ENCODE assay signal across 31 mouse cellular contexts in the genomic region with DNA sequence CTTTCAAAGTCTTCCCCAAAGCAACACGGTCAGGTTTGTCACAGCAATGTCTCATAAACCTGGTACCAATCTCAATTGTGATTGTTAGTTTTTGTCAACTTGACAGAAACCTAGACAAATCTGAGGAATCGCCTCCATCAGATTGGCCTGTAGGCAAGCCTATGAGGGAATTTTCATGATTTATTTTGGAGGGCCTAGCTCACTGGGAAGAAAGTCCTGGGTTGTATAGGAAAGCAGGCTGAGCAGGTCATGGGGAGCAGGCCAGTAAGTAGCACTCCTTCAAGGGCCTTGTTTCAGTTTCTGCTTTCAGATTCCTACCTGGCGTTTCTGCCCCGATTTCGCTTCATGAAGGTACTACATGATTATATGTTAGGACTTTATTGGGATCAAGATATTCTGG.
"Had no signal": no experiment of that assay in that cellular context is flagged by ENCODE, and none has a peak within 500 bp of the region (broad histone marks: within the 10 kb centered on the region; RNA-seq: fewer than 3 reads in every experiment).

No protein-coding gene starts in this region.

- H3K27me3 ChIP-seq: limb, embryonic 15.5 days; liver, embryonic 12.5 days; liver, embryonic 13.5 days; liver, embryonic 15.5 days; lung, embryonic 15.5 days; megakaryocyte, embryonic 14.5 days; midbrain, embryonic 12.5 days; midbrain, embryonic 13.5 days; midbrain, embryonic 15.5 days; neural tube, embryonic 12.5 days had no signal

- DNase-seq: left cerebral cortex, postnatal 4 days; liver; liver, embryonic 13.5 days; liver, postnatal 0 days; lung, adult 18-20 months; lung, adult 2 months; lung, embryonic 14.5 days; lung, postnatal 10 days; lung, postnatal 14 days; lung, postnatal 36 days; lung, postnatal 4 days; midbrain, embryonic 14.5 days had no signal

- H3K27ac ChIP-seq: left cerebral cortex, adult 2 months; limb, embryonic 10.5 days; limb, embryonic 12.5 days; limb, embryonic 13.5 days; limb, embryonic 15.5 days; liver, embryonic 12.5 days; liver, embryonic 13.5 days; liver, embryonic 14.5 days; liver, embryonic 15.5 days; lung, embryonic 15.5 days; macrophage; midbrain, embryonic 10.5 days; midbrain, embryonic 12.5 days; midbrain, embryonic 13.5 days; midbrain, embryonic 15.5 days; neural tube, embryonic 12.5 days had no signal

- H3K9me3 ChIP-seq: limb, embryonic 10.5 days; limb, embryonic 12.5 days; limb, embryonic 13.5 days; limb, embryonic 15.5 days; liver, embryonic 12.5 days; liver, embryonic 13.5 days; liver, embryonic 15.5 days; lung, embryonic 15.5 days; midbrain, embryonic 10.5 days; midbrain, embryonic 12.5 days; midbrain, embryonic 13.5 days; midbrain, embryonic 15.5 days; neural tube, embryonic 12.5 days had no signal

- H3K4me1 ChIP-seq: limb, embryonic 13.5 days; limb, embryonic 15.5 days; liver, embryonic 12.5 days; liver, embryonic 13.5 days; liver, embryonic 15.5 days; lung, embryonic 15.5 days; midbrain, embryonic 13.5 days; midbrain, embryonic 15.5 days; neural tube, embryonic 12.5 days had no signal

- H3K4me3 ChIP-seq: left cerebral cortex, adult 2 months; limb, embryonic 10.5 days; limb, embryonic 12.5 days; limb, embryonic 13.5 days; limb, embryonic 15.5 days; liver, embryonic 12.5 days; liver, embryonic 13.5 days; liver, embryonic 15.5 days; lung, embryonic 15.5 days; megakaryocyte, embryonic 14.5 days; midbrain, embryonic 10.5 days; midbrain, embryonic 12.5 days; midbrain, embryonic 13.5 days; midbrain, embryonic 15.5 days; myocyte; neural tube, embryonic 12.5 days had no signal

- H3K9ac ChIP-seq: limb, embryonic 12.5 days; limb, embryonic 13.5 days; limb, embryonic 15.5 days; liver, embryonic 12.5 days; liver, embryonic 13.5 days; liver, embryonic 14.5 days; liver, embryonic 15.5 days; liver, postnatal 0 days; lung, embryonic 14.5 days; lung, embryonic 15.5 days; midbrain, embryonic 12.5 days; midbrain, embryonic 13.5 days; midbrain, embryonic 15.5 days; neural tube, embryonic 12.5 days had no signal

- H3K36me3 ChIP-seq: limb, embryonic 10.5 days; limb, embryonic 12.5 days; limb, embryonic 13.5 days; limb, embryonic 15.5 days; liver, embryonic 12.5 days; liver, embryonic 13.5 days; liver, embryonic 15.5 days; lung, embryonic 15.5 days; midbrain, embryonic 10.5 days; midbrain, embryonic 12.5 days; midbrain, embryonic 13.5 days; midbrain, embryonic 15.5 days; neural tube, embryonic 12.5 days had no signal

- ATAC-seq: liver, embryonic 12.5 days; liver, postnatal 0 days; lung, postnatal 0 days; midbrain, embryonic 13.5 days; midbrain, embryonic 15.5 days had no signal

- H3K4me2 ChIP-seq: limb, embryonic 12.5 days; limb, embryonic 13.5 days; limb, embryonic 15.5 days; liver, embryonic 11.5 days; liver, embryonic 12.5 days; liver, embryonic 13.5 days; liver, embryonic 15.5 days; lung, embryonic 14.5 days; lung, embryonic 15.5 days; midbrain, embryonic 12.5 days; midbrain, embryonic 13.5 days; midbrain, embryonic 15.5 days; neural tube, embryonic 12.5 days had no signal
